Mouse (Mus musculus): ENCODE data around the gene Fez2. TPM values are rescaled to one million over a fixed set of nuclear protein-coding genes. Genes with fewer than 3 reads are reported as not detected.

Gene Fez2
- polyA plus RNA-seq, 1 experiment from 2014 or later, result 28.7 TPM

- no peaks in the 10 kb centered on the region for H3K36me3 ChIP-seq (ENCODE audit: control insufficient read depth, insufficient read depth, low read length)
- H3K4me1 ChIP-seq (replicated peaks; ENCODE audit: control insufficient read depth, insufficient read depth), result no peaks in the 10 kb centered on the region
- no peak for TF ChIP-seq EP300 (optimal IDR thresholded peaks at IDR 0.05)
- TF ChIP-seq CTCF (IDR thresholded peaks at IDR 0.05; ENCODE audit: low read depth), result no peak
- no peak for ATAC-seq (ENCODE audit: low FRiP score, low TSS enrichment)
- no peak overlapping the region for H3K9ac ChIP-seq (ENCODE audit: low read length)
- no peak overlapping the region for H3K4me3 ChIP-seq (ENCODE audit: low read depth, low read length)
- H3K9me3 ChIP-seq (ENCODE audit: control insufficient read depth, low read length), result no peaks in the 10 kb centered on the region
- no peak overlapping the region for H3K4me2 ChIP-seq (replicated peaks; ENCODE audit: low read depth)
- 90% methylated on average over 2 of the region's 2 CpGs for WGBS
- H3K27me3 ChIP-seq (ENCODE audit: control insufficient read depth, insufficient read depth, low read length), result no peaks in the 10 kb centered on the region
- DNase-seq (ENCODE audit: low spot score), result no peak
- H3K27ac ChIP-seq (replicated peaks), result no peak overlapping the region
Observed at GRCm38 (mm10) chr17:78440771-78441170, 22.8 kb upstream of the Fez2 start.

GRCm38 (mm10) chr17:78437161-78437560, 19.2 kb upstream of the Fez2 start:
- Histone ChIP-seq H3K27ac (replicated peaks) (no peak overlapping the region), H3K4me1 (replicated peaks; ENCODE audit: control insufficient read depth, insufficient read depth) (no peaks in the 10 kb centered on the region), H3K9me3 (ENCODE audit: control insufficient read depth, low read length) (no peaks in the 10 kb centered on the region), H3K4me3 (ENCODE audit: low read depth, low read length) (no peak overlapping the region), H3K4me2 (replicated peaks; ENCODE audit: low read depth) (no peak overlapping the region), H3K27me3 (ENCODE audit: control insufficient read depth, insufficient read depth, low read length) (no peaks in the 10 kb centered on the region), H3K36me3 (ENCODE audit: control insufficient read depth, insufficient read depth, low read length) (no peaks in the 10 kb centered on the region), H3K9ac (ENCODE audit: low read length) (no peak overlapping the region)
- ATAC-seq (ENCODE audit: low FRiP score, low TSS enrichment) (no peak), DNase-seq (ENCODE audit: low spot score) (no peak)
- 92% methylated on average over 4 of the region's 4 CpGs for WGBS
- no peak for TF ChIP-seq CTCF (IDR thresholded peaks at IDR 0.05; ENCODE audit: low read depth)
- TF ChIP-seq EP300 (optimal IDR thresholded peaks at IDR 0.05), result no peak

- WGBS, result 76% methylated on average over 6 of the region's 6 CpGs
- no peaks in the 10 kb centered on the region for H3K27me3 ChIP-seq (ENCODE audit: control insufficient read depth, insufficient read depth, low read length)
- ATAC-seq (ENCODE audit: low FRiP score, low TSS enrichment) (no peak), DNase-seq (ENCODE audit: low spot score) (no peak)
- H3K4me3 ChIP-seq (ENCODE audit: low read depth, low read length), result no peak overlapping the region
- no peak overlapping the region for H3K9ac ChIP-seq (ENCODE audit: low read length)
- no peaks in the 10 kb centered on the region for H3K9me3 ChIP-seq (ENCODE audit: control insufficient read depth, low read length)
- H3K4me1 ChIP-seq (replicated peaks; ENCODE audit: control insufficient read depth, insufficient read depth), result no peaks in the 10 kb centered on the region
- no peaks in the 10 kb centered on the region for H3K36me3 ChIP-seq (ENCODE audit: control insufficient read depth, insufficient read depth, low read length)
- TF ChIP-seq EP300 (optimal IDR thresholded peaks at IDR 0.05), result no peak
- no peak for TF ChIP-seq CTCF (IDR thresholded peaks at IDR 0.05; ENCODE audit: low read depth)
- H3K27ac ChIP-seq (replicated peaks), result no peak overlapping the region
- no peak overlapping the region for H3K4me2 ChIP-seq (replicated peaks; ENCODE audit: low read depth)
Observed at GRCm38 (mm10) chr17:78435661-78436060, 17.7 kb upstream of the Fez2 start.

- no peaks in the 10 kb centered on the region for H3K27me3 ChIP-seq (ENCODE audit: control insufficient read depth, insufficient read depth, low read length)
- DNase-seq (ENCODE audit: low spot score), result peak; percentile 64
- H3K4me2 ChIP-seq (replicated peaks; ENCODE audit: low read depth), result no peak overlapping the region
- TF ChIP-seq CTCF (IDR thresholded peaks at IDR 0.05; ENCODE audit: low read depth), result peak; percentile 89
- TF ChIP-seq EP300 (optimal IDR thresholded peaks at IDR 0.05), result no peak
- no peak overlapping the region for H3K4me3 ChIP-seq (ENCODE audit: low read depth, low read length)
- WGBS, result 27% methylated on average over 1 of the region's 1 CpGs
- H3K36me3 ChIP-seq (ENCODE audit: control insufficient read depth, insufficient read depth, low read length), result no peaks in the 10 kb centered on the region
- no peaks in the 10 kb centered on the region for H3K4me1 ChIP-seq (replicated peaks; ENCODE audit: control insufficient read depth, insufficient read depth)
- H3K9ac ChIP-seq (ENCODE audit: low read length), result no peak overlapping the region
- ATAC-seq (ENCODE audit: low FRiP score, low TSS enrichment), result no peak
- H3K9me3 ChIP-seq (ENCODE audit: control insufficient read depth, low read length), result no peaks in the 10 kb centered on the region
- H3K27ac ChIP-seq (replicated peaks), result no peak overlapping the region
Observed at GRCm38 (mm10) chr17:78434746-78435145, 16.8 kb upstream of the Fez2 start.

- Histone ChIP-seq H3K9me3 (ENCODE audit: control insufficient read depth, low read length) (no peaks in the 10 kb centered on the region), H3K36me3 (ENCODE audit: control insufficient read depth, insufficient read depth, low read length) (no peaks in the 10 kb centered on the region), H3K4me2 (replicated peaks; ENCODE audit: low read depth) (no peak overlapping the region), H3K4me3 (ENCODE audit: low read depth, low read length) (no peak overlapping the region), H3K4me1 (replicated peaks; ENCODE audit: control insufficient read depth, insufficient read depth) (no peaks in the 10 kb centered on the region), H3K27ac (replicated peaks) (no peak overlapping the region), H3K9ac (ENCODE audit: low read length) (no peak overlapping the region), H3K27me3 (ENCODE audit: control insufficient read depth, insufficient read depth, low read length) (no peaks in the 10 kb centered on the region)
- 70% methylated on average over 8 of the region's 8 CpGs for WGBS
- no peak for DNase-seq (ENCODE audit: low spot score)
- no peak for ATAC-seq (ENCODE audit: low FRiP score, low TSS enrichment)
- TF ChIP-seq CTCF (IDR thresholded peaks at IDR 0.05; ENCODE audit: low read depth) (peak; percentile 61), EP300 (optimal IDR thresholded peaks at IDR 0.05) (no peak)
Observed at GRCm38 (mm10) chr17:78430374-78430773, 12.4 kb upstream of the Fez2 start.

GRCm38 (mm10) chr17:78429051-78429450, 11.1 kb upstream of the Fez2 start:
- DNase-seq (ENCODE audit: low spot score), result no peak
- Histone ChIP-seq H3K4me1 (replicated peaks; ENCODE audit: control insufficient read depth, insufficient read depth) (no peaks in the 10 kb centered on the region), H3K4me3 (ENCODE audit: low read depth, low read length) (no peak overlapping the region), H3K9me3 (ENCODE audit: control insufficient read depth, low read length) (no peaks in the 10 kb centered on the region), H3K36me3 (ENCODE audit: control insufficient read depth, insufficient read depth, low read length) (no peaks in the 10 kb centered on the region), H3K27me3 (ENCODE audit: control insufficient read depth, insufficient read depth, low read length) (no peaks in the 10 kb centered on the region), H3K9ac (ENCODE audit: low read length) (no peak overlapping the region), H3K4me2 (replicated peaks; ENCODE audit: low read depth) (no peak overlapping the region), H3K27ac (replicated peaks) (no peak overlapping the region)
- ATAC-seq (ENCODE audit: low FRiP score, low TSS enrichment), result no peak
- TF ChIP-seq CTCF (IDR thresholded peaks at IDR 0.05; ENCODE audit: low read depth), result no peak
- TF ChIP-seq EP300 (optimal IDR thresholded peaks at IDR 0.05), result no peak
- 84% methylated on average over 4 of the region's 4 CpGs for WGBS

Measured in stomach, postnatal 0 days (tissue).